Mouse (Mus musculus) retina, adult 2 months (tissue): ENCODE results near the gene 2510039O18Rik.

Experiments
- DNase-seq: peaks from one replicate; pipeline ENCODE4 v3.0.0-alpha.2; 2012; ENCODE audit warnings: low read depth, low spot score

2510039O18Rik gene

DNA sequence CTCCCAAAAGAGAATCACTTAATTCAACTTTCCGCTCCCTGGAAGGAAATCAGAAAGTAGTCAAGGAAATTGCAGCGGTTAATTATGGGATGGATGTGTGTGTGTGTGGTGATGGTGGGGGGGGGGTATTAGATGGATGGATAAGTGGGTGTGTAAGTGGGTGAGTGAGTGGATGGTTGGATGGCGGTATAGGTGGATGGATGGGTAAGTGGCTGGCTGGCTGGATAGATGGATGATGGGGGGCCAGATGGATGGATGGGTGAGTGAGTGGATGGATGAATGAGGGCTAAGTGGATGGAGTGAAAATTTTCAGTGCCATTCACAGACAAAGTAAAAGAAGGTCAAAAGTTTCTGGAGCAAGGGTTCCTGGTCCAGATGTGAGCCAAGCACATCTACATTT lies 3.7 kb upstream of the 2510039O18Rik start:
- DNase-seq, result no peak

DNA sequence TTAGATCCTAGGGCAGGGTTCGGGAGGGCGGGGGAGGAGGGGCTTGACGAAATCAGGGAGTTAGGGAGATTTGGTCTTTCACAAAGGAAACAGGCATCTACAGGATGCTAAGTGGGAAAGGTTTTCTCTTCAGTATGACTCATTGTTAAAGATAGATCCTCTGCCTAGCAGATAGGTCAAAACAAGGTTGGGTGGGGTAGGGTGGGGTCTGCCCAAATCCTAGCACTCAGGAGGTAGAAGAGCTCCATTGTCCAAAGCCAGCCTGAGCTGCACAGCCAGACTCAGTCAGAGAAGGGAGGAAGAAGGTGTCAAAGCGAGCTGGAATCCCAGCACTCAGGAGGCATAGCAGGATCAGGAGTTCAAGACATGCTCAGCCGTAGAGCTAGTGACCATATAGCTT lies 3.2 kb upstream of the 2510039O18Rik start:
- no peak for DNase-seq

DNA sequence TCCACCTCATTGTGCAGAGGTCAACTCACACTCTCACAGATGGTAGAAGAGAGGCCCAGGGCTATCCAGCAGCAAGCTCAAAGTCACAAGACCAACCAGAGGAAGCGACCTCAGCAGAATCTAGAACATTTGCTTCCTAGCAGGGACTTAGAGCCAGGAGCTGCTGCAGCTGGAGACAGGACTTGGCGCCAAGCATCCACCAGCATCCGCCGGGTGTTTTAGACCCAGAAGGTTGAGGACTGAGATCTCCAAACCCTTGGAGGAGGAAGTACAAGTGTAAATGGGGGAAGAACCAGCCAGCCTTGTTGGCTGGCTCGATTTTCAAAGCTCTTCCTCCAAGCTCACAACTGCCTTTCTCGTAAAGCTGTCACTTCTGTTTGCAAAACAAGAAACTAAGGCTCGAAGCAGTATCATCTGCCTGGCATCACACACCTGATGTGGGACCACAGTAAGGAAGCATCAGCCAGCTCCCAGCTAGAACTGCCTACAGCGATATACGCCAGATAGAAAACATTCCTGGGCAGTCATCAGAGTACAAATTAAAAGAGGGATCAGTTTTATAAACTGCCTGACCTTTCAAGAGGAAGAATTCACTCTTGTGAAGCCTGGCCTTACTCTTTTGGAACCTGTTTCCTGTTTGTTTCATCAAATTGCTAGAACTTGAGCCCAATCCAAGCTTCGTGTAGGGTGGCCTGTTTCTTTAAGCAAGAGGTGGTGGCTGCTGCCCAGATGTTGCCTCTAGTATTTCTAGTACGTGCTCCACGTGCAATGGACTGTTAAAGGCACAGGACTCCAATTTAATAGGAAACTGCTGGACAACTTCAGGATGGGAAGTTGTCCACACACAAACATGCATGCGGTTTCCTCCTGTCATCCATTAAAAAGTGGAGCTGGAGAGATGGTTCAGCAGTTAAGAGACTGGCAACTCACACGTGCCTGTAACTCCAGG lies 2.3 kb upstream of the 2510039O18Rik start:
- no peak for DNase-seq

DNA sequence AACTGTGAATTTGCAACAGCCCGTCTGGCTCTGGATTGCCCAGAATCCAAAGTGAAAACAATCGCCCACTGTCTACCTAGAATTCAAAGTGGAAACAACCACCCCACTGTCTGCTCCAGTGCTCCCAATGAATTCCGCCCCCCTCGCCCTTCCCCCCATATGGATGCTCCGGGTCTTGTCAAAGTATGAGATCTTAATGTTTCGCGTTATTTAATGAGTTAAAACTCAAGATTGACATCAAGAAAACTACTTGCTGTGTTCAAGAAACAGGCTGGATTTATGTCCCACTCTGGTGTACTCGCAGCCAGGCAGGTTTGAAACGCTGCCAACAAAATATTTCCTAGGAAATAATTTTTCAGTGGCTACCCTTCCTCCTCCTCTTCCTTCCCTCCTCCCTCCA lies 584 bp upstream of the 2510039O18Rik start:
- no peak for DNase-seq

DNA sequence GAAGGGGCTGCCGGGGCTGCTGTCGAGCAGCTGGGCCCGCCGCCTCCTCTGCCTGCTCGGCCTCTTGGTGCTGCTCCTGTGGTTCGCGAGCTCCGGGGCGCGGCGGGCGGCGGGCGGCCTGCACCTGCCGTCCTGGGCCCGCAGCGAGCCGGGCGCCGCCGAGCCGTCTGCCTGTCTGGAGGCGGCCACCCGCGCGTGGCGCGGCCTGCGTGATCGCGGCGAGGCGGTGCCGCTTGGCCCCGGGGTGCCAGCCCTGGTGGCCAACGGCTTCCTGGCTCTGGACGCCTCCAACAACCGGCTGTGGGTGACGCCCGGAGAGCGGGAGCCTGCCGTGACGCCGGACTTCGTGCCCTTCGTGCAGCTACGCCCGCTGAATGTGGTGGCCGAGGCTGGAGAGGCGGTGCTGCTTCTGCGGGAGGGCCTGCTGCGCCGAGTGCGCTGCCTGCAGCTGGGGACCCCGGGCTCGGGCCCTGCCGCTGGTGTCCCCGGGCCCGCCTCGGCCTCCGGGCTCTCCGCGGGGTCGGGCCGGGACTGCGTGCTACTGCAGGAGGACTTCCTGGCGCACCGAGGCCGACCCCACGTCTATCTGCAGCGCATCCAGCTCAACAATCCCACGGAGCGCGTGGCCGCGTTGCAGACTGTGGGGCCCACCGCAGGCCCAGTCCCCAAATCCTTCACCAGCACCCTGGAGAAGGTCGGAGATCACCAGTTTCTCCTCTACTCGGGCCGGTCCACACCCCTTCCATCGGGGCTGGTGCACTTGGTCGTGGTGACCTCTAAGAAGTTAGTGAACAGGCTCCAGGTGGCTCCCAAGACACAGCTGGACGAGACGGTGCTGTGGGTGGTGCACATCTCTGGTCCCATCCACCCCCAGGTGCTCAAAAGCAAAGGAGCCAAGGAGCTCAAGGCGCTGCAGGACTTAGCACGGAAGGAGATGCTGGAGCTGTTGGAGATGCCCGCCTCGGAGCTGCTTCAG lies 638 bp downstream of the 2510039O18Rik start:
- no peak for DNase-seq

DNA sequence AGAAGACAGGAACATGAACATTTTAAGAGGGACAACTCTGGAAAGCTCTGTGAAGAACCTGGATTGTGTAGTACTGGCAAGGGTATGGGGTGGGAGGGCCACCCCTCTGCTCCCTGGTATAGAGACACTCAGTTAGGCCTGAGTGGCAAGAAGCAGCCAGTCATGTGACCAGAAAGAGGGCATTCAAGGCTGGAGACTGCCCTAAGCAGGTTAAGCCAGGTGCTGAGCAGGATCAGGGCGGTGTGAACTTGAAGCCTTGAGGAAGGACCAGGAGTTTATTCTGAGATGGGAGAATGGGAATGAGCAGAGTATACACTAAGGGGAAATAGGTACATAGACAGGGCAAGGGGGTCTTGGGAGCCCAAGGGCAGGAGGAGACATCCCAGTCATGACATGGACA lies 2.3 kb downstream of the 2510039O18Rik start:
- no peak for DNase-seq

DNA sequence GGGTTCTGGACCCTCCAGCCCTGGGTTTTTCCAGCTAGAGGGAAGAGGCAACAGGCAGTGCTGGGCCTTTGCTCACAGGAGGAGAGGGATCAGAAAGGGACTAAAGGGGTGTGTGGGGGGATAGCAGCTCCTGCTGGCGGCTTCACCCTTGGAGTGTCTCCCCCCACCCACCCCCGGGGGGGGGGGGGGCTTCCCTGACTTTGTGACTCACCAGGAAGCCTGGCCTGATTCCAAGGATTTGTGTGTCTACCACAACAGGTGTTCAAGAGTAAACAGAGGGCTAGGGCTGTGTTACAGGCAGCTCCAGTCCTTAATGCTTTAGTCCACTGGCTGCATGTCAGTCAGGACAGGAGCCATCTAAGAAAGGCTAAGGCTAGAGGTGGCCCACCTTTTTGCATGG lies 6.8 kb downstream of the 2510039O18Rik start:
- no peak for DNase-seq

DNA sequence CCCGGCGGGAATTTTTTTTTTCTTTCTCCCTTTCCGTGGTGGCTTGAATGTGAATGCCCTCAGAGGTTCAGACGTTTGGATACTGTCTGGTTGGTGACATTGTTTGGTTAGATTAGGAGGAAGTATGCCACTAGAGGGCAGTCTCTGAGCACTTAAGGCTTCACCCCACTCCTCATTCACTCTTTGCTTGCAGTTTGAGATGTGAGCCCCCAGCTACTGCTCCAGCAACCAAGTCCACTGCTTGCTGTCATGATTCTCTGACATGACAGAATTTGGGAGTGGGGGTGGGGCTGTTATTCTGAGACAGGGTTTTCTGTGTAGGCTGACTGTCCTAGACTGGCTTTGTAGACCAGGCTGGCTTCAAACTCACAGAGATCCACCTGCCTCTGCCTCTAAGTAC lies 12.9 kb downstream of the 2510039O18Rik start:
- peak; percentile 22 for DNase-seq

DNA sequence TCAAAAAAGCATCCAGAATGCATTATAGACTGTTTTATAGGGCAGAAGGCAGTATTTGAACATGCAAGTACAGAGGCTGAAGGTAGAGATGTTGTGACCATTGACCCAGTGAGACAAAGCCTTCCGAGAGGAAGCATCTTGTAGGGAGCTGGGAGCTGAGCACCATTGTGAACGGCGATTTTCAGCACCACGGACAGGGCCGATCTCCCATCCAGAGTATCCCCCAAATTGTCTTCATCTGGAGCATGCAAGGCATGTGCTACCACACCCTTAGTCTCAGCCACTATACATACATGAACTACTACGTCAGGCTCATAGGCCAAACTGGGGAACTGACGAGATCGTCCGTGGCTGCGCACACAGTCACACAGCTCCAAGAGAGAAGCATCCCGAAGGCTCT lies 16.4 kb downstream of the 2510039O18Rik start:
- no peak for DNase-seq

DNA sequence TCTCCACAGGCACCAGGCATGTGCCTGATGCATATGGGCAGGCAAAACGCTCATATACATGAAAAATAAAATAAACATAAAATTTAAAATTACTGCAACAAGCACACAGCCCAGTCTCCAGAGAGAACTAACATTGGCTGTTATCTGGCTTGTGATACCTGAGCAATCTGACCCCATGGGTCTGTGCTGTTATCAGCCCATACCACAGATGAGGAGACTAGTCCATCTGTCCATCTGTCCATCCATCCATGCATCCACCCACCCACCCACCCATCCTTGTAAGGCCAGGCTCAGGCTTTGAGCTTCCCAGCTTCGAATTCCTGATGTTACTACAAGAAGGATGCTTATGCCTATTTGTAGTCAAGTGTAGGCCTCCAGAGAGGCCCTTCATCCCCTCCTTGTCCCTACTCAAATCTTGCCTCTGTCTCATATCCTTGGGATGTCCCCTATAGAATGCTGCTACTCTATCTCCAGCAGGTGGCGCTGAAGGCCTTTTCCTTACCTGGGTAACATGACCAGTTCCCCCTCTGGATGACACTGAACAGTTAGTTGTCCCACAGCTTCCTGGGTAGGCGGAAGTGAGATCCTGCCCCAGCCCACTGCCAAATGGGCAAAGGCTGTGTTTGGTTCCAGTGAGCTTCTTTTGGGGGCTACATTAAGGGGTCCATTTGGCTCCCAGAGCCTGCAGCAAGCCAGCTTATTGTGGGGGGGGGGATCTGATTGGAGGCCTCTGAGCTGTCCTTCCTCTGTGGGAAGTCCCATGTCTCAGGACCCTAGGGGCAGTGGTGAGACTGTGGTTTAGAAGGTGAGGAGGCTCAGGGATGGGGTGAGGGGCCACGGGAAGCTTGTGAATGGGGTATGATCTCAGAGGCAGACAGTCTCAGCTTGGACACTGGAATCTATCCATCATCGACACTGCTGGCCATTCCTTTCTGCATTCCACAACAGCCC lies 19.5 kb downstream of the 2510039O18Rik start:
- DNase-seq, result peak; percentile 40

DNA sequence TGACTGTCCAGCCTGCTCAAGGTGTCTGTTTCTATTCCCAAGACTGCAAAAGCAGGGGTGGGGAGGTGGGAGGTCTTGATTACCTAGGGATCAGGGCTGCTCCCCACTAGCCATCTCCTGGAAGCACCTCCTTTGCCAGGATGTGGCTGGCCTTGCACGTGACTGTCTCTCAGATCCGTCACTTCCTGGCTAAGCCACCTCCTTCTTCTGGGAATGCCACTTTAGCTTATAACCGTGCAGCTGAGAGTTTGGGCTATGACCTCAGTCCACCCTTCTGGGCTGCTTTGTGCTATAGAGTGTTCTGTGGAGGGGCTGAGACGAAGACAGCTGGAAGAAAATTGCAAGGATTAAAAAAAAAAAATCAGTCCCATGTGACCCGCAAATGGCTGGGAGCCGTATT lies 22.1 kb downstream of the 2510039O18Rik start:
- no peak for DNase-seq

DNA sequence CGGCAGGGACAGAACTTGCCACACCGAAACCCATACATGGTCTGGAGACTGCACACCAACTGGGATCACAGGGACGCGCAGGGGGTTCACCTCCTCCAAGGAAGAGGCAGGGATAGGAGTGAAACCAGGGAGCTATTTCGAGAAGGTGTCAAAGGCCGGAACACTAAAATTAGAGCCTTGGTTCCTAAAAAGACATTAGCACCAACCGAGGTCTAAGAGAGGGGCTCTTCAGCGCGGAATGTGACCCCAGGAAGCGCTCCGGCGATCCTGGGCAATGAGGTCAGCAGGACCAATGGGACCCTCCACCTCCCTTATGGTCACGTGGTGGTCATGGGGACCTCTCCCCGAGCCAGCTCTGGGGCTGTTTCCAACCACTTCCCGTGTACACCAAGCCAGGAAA lies 22.9 kb downstream of the 2510039O18Rik start:
- DNase-seq, result no peak

DNA sequence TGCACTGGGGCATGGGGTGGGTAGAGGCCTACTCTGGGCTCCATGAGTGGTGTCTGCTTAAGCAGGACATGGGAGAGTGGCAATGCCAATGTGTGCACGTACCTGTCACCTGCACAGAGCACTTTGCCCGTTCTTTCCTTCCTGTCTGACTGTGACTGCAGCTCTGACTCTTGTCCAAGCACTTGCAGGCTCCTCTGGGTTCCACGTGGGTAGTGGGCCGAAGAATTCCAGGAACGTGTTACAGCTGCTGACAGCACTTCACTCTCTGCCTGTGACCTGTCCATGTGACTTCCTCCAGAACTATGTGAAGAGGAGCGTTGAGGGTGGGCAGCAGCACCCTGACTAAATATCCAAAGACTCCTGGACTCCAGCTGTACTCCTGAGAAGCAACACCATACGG lies 25.0 kb downstream of the 2510039O18Rik start:
- no peak for DNase-seq

DNA sequence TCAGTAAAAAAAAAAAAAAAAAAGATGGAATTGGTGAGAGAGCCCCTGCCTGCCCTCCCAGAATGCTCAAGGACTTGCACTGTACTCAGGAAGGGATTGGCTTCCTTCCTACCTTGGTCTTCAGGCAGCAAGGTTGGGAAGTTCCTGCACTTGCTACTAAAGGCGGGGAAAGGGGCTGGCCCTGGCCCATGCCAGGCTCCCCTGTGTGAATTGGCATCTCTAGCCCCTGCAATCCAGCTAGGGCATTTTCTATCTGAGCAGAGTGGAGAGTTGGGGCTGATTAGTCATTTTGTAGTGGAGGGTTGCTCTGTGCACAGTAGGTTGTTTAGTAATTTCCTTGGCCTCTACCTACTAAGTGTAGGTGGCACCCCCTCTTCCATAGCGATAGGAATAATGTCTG lies 28.1 kb downstream of the 2510039O18Rik start:
- no peak for DNase-seq

DNA sequence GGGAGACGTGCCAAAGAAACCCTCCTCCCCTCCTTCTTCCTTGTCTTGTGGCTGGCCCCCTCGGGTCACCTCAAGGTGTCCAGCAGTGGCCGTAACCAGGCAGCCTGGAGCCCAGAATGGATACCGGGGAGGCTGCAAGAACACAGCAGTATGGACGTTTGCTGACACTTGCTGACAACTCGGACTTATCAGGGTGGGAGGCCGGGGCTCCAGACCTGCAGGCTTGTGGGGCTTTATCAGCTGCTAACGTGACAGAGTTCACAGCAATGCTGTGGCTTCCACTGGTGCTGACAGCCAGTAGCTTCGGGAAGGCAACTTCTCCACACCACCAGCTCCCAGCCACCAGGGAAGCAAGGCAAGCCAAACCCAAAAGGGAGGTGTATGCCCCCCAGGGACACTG lies 28.6 kb downstream of the 2510039O18Rik start:
- DNase-seq, result no peak

DNA sequence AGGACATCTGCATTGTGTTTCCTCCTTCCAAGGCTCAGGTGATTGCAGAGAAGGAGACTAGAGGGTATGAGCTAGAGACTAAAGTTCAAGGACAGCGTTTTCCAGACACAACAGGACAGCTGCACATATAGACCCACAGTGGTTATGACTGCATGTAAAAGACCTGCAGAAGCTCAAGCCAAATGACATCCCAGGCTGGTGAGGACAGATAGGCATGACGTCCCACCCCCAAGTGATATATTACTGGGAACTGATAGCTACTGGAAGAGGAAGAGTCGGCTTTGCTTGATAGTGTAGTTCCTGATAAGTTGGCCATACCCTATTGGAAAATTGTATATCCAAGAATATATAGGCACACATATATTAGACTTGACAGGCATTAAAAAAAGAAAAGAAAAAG lies 35.5 kb downstream of the 2510039O18Rik start:
- DNase-seq, result no peak

DNA sequence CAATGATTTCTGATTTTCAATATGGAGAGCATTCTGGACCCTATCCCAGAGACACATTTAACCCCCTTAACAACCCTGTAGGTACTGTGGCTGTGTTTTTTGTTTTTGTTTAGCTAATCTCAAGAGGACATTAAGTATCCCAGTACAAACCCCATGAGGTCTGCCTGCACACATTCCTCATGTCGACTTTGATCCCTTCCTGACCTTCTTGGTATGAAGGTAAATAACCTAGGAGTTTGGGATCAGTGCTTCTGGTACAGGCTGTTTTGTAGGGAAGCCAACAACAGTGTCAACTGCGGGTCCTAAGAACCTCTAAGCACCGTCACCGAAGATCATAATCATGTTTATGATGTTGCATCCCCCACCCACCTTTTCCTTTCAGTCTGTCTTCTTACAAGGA lies 37.0 kb downstream of the 2510039O18Rik start:
- no peak for DNase-seq

DNA sequence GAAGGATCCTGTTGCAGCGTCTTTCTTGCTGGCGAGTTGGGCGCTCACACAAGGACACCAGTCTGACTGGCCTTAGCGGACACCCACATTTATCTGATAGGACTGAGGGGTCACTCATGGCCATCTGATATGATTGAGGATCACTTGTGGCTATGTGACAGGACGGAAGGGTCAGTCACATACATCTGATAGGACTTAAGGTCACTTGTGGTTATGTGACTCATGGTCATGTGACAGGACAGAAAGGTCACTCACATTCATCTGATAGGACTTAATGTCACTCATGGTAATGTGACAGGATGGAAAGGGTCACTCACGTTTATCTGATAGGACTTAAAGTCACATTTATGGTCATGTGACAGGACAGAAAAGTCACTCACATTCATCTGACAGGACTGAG lies 37.7 kb downstream of the 2510039O18Rik start:
- no peak for DNase-seq

DNA sequence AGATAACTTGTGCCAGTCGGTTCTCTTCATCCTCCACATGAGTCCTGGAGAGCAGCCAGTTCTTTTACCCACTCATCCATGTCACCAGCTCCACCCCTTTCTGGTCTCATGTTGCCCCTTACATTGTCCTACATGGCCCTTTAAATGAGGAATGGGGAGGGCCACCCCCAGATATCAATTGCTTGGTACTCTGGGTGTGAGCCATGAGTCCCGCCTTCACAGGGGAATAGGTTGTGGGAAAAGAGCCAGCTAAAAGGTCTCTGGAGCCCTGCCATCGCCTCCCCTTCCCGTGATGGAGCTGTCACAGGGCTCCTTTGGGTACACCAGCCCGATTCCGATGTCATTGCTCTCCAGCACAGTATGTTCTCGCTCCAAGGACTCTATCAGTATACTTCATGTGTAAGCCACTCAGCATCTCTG lies 38.8 kb downstream of the 2510039O18Rik start:
- DNase-seq, result no peak

DNA sequence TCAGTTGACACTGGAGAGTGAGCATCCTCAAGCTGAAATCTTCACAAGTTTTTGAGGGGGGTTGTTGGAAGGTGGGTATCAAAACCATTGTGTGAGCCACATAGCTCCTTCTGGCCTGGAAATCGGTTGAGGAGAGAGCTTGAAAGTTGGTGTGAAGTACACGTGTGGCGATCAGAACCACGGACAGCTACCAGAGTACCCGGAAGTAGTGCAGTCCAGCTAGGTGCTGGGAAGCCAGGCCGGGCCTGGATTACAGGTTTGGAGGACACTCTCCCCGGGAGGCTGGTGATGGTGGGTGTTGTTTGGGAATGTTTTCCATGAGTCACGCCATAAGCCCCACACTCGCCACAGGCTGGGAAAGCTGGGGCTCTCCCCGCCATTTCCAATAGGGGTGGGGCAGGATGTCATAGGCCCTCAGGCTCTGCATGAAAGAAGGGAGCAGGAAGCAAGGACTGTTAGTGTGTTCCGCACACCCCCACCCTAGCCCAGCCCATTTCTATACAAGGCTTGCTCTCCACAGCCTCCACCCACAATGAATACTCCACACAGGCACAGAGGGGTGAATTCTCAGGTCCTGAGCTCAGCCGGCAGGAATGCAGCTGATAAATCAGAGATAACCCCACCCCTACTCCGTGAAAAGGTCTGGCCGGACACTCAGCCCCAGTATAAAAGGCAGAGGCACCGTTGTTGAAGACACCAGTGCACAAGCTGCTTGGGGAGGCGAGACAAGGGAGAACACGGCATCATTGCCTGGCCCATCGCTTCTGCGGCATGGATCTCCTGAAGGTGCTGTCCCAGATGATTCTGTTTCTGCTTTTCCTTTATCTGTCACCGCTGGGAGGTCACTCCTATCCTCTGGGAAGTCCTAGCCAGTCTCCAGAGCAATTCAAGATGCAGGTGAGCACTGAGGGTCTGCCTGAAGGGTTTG lies 44.8 kb downstream of the 2510039O18Rik start, which contains the start of gene Nppb:
TSS of gene Nppb (plus strand) at position 584 of the 928 bp plus-strand sequence.
- no peak for DNase-seq
